Mouse (Mus musculus): ENCODE measurements around the gene Borcs5. TPM values are rescaled to one million over a fixed set of nuclear protein-coding genes. Genes with fewer than 3 reads are reported as not detected.
A peak's percentile ranks its signal among the peaks of the same experiment; 100 is the strongest.

The Borcs5 gene
- polyA plus RNA-seq, 1 experiment from 2014 or later: 18.2 TPM

DNA sequence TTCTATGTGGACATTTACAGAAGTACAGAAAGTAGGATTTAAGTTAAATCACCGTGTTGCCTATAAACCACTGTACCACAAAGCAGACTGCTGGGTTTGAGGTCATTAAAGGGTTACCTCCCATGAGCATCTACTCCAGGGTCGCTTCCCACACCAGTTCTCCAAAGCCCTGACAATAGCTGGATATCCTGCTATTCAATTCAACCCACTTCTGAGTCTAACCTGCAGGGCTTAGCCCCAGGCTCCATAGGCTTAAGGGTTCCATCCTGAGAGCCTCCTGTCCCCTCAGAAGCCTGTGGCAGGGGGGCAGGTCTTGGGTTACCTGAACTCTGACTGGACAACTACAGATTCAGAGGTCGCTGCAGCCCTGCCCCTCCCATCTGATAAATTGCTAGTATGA is 19.2 kb upstream of the Borcs5 start:
- H3K4me1 ChIP-seq (ENCODE audit: control insufficient read depth, insufficient read depth, low read length): 0 out of 2 replicates have a peak, but pooled peaks cover under 1% of the 10 kb centered on the region
- 80% methylated on average over 3 of the region's 3 CpGs for WGBS
- ATAC-seq (ENCODE audit: low FRiP score, low TSS enrichment): no peak
- H3K27me3 ChIP-seq (ENCODE audit: control insufficient read depth, insufficient read depth, low read length): no peaks in the 10 kb centered on the region
- H3K4me2 ChIP-seq (replicated peaks; ENCODE audit: low read depth, low read length): no peak overlapping the region
- H3K9ac ChIP-seq (ENCODE audit: low read depth, low read length): no peak overlapping the region
- H3K27ac ChIP-seq (ENCODE audit: low read depth, low read length): no peak overlapping the region
- no peaks in the 10 kb centered on the region for H3K36me3 ChIP-seq (ENCODE audit: control insufficient read depth, insufficient read depth, low read length)
- no peak overlapping the region for H3K4me3 ChIP-seq (ENCODE audit: low read length)
- no peaks in the 10 kb centered on the region for H3K9me3 ChIP-seq (ENCODE audit: control insufficient read depth, low read length)

DNA sequence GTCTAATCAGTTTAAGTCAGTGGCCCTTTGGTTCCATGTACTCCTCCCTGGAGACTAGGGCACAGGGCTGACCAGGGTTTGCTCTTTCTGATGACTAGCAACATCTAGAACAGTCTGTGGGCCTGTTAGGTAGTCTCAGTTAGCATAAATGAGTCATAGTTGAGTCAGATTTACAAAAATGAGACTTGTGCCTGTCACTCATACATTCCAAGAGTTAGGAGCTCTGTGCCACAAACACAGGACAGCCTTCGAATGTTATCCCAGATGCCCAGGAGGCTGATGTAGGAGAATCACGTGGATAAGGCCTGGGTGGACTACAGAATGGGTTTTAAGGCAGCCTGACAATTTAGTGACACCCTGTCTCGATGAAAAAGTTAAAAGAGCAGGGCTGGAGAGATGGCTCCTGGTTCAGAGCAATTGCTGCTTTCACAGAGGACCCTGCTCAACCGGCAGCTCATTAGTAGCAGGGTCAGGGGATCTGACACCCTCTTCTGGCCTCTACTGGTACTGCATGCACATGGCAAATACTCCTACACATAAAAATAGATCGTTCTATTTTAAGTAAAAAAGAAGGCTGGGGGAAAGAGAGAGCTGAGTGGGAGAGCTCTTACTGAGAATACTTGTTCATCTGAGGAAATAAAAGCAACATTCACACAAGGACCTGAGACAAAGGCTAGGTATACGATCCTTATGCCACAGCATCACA is 18.3 kb upstream of the Borcs5 start:
- no peak for ATAC-seq (ENCODE audit: low FRiP score, low TSS enrichment)
- Histone ChIP-seq H3K4me3 (ENCODE audit: low read length) (no peak overlapping the region), H3K27me3 (ENCODE audit: control insufficient read depth, insufficient read depth, low read length) (no peaks in the 10 kb centered on the region), H3K4me2 (replicated peaks; ENCODE audit: low read depth, low read length) (no peak overlapping the region), H3K27ac (ENCODE audit: low read depth, low read length) (peak overlapping the region; percentile 9; the same call in 1 of the 2 replicates), H3K4me1 (ENCODE audit: control insufficient read depth, insufficient read depth, low read length) (no peaks in the 10 kb centered on the region), H3K9ac (ENCODE audit: low read depth, low read length) (no peak overlapping the region), H3K9me3 (ENCODE audit: control insufficient read depth, low read length) (no peaks in the 10 kb centered on the region), H3K36me3 (ENCODE audit: control insufficient read depth, insufficient read depth, low read length) (no peaks in the 10 kb centered on the region)
- 62% methylated on average over 6 of the region's 6 CpGs for WGBS

DNA sequence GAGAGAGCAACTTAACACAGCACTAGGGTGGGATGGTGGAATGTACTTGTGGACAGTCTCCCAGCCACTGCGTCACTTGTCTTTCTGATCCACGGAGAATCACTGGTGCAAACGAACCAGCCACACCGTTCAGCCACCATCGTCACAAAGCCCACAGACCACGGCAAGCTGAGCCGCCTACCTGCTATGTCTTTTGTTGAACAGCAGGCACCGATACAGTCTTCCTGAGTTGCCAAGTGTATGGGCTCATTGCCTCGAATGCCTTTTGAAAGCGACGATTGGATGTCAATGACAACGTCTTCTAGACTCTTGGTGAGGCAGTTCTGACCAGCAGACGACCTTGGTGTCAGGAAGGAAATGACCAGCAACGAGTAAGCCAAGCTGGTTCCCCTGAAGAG is 17.8 kb upstream of the Borcs5 start:
- 72% methylated on average over 14 of the region's 14 CpGs for WGBS

DNA sequence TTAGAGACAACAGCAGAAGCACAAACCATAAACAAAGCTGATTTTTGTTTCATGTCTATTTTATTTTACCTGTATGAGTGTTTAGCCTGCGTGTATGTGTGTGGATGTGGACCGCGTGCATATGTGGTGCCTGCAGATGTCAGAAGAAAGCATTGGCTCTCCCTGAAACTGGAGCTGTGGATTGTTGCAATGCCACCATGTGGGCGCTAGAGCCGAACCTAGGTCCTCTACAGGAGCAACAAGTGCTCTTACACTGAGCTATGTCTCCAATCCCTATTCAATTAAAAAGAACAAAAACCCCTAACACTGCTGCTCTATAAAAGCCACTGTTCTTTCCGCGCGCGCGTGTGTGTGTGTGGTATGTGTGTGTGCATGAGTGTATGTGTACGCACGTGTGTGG is 13.9 kb upstream of the Borcs5 start:
- Histone ChIP-seq H3K36me3 (ENCODE audit: control insufficient read depth, insufficient read depth, low read length) (no peaks in the 10 kb centered on the region), H3K27me3 (ENCODE audit: control insufficient read depth, insufficient read depth, low read length) (no peaks in the 10 kb centered on the region), H3K4me3 (ENCODE audit: low read length) (no peak overlapping the region), H3K27ac (ENCODE audit: low read depth, low read length) (no peak overlapping the region), H3K4me1 (ENCODE audit: control insufficient read depth, insufficient read depth, low read length) (no peaks in the 10 kb centered on the region), H3K9ac (ENCODE audit: low read depth, low read length) (no peak overlapping the region), H3K4me2 (replicated peaks; ENCODE audit: low read depth, low read length) (no peak overlapping the region), H3K9me3 (ENCODE audit: control insufficient read depth, low read length) (no peaks in the 10 kb centered on the region)
- 68% methylated on average over 12 of the region's 12 CpGs for WGBS
- no peak for ATAC-seq (ENCODE audit: low FRiP score, low TSS enrichment)

More for the DNA sequence above, 17.8 kb upstream of the Borcs5 start:
- Histone ChIP-seq H3K4me2 (replicated peaks; ENCODE audit: low read depth, low read length) (no peak overlapping the region), H3K4me1 (ENCODE audit: control insufficient read depth, insufficient read depth, low read length) (no peaks in the 10 kb centered on the region), H3K27ac (ENCODE audit: low read depth, low read length) (no peak overlapping the region), H3K9me3 (ENCODE audit: control insufficient read depth, low read length) (no peaks in the 10 kb centered on the region), H3K9ac (ENCODE audit: low read depth, low read length) (no peak overlapping the region), H3K4me3 (ENCODE audit: low read length) (no peak overlapping the region), H3K27me3 (ENCODE audit: control insufficient read depth, insufficient read depth, low read length) (no peaks in the 10 kb centered on the region), H3K36me3 (ENCODE audit: control insufficient read depth, insufficient read depth, low read length) (no peaks in the 10 kb centered on the region)
- no peak for ATAC-seq (ENCODE audit: low FRiP score, low TSS enrichment)

DNA sequence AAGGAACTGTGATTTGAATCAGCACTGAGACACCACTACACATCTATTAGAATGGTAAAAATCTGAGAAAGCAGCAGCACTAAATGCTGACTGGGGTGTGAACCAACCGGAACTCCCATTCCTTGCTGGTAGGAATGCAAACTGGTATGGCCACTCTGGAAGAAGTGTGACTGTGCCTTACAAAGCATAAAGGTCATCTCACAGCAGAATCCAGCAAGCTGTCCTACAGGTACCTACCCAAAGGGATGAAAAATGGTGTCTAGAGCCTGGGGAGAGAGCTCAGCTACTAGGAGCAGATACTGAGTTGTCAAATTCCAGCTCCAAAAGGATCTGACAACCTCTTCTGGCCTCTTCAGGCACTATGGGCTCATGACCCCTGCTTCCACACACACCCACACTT is 12.7 kb upstream of the Borcs5 start:
- 89% methylated on average over 1 of the region's 1 CpGs for WGBS
- H3K9ac ChIP-seq (ENCODE audit: low read depth, low read length): no peak overlapping the region
- H3K27ac ChIP-seq (ENCODE audit: low read depth, low read length): no peak overlapping the region
- H3K4me3 ChIP-seq (ENCODE audit: low read length): no peak overlapping the region
- no peak overlapping the region for H3K4me2 ChIP-seq (replicated peaks; ENCODE audit: low read depth, low read length)
- H3K4me1 ChIP-seq (ENCODE audit: control insufficient read depth, insufficient read depth, low read length): no peaks in the 10 kb centered on the region; the same call in 1 of the 2 replicates
- no peaks in the 10 kb centered on the region for H3K27me3 ChIP-seq (ENCODE audit: control insufficient read depth, insufficient read depth, low read length)
- H3K9me3 ChIP-seq (ENCODE audit: control insufficient read depth, low read length): no peaks in the 10 kb centered on the region
- no peaks in the 10 kb centered on the region for H3K36me3 ChIP-seq (ENCODE audit: control insufficient read depth, insufficient read depth, low read length)
- no peak for ATAC-seq (ENCODE audit: low FRiP score, low TSS enrichment)

DNA sequence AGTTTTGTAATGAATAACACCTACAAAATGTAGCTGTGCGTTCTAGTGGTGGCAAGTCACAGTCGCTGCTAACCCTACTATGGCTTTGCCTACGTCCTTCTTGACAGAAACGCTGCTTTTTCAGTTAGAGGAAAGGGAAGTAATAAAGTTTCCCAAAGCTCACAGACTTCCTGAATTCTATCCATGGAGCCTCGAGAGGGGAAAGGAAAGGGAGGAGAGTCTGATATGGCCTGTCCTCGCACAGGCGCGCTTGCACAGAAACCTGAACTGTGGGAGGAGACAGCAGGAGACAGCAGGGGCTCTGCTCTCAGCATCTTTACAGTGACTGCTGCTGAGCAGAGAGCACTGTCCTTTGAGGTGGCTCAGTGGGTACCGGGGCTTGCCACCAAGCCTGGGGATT is 8.9 kb upstream of the Borcs5 start:
- Histone ChIP-seq H3K36me3 (ENCODE audit: control insufficient read depth, insufficient read depth, low read length) (no peaks in the 10 kb centered on the region), H3K4me2 (replicated peaks; ENCODE audit: low read depth, low read length) (no peak overlapping the region), H3K9me3 (ENCODE audit: control insufficient read depth, low read length) (no peaks in the 10 kb centered on the region), H3K27me3 (ENCODE audit: control insufficient read depth, insufficient read depth, low read length) (no peaks in the 10 kb centered on the region), H3K27ac (ENCODE audit: low read depth, low read length) (no peak overlapping the region), H3K4me3 (ENCODE audit: low read length) (no peak overlapping the region), H3K4me1 (ENCODE audit: control insufficient read depth, insufficient read depth, low read length) (peaks cover 4% of the 10 kb centered on the region; the same call in 1 of the 2 replicates), H3K9ac (ENCODE audit: low read depth, low read length) (no peak overlapping the region)
- ATAC-seq (ENCODE audit: low FRiP score, low TSS enrichment): 0 out of 2 replicates have a peak, but pooled peaks have one; percentile 44
- WGBS: 52% methylated on average over 9 of the region's 9 CpGs

DNA sequence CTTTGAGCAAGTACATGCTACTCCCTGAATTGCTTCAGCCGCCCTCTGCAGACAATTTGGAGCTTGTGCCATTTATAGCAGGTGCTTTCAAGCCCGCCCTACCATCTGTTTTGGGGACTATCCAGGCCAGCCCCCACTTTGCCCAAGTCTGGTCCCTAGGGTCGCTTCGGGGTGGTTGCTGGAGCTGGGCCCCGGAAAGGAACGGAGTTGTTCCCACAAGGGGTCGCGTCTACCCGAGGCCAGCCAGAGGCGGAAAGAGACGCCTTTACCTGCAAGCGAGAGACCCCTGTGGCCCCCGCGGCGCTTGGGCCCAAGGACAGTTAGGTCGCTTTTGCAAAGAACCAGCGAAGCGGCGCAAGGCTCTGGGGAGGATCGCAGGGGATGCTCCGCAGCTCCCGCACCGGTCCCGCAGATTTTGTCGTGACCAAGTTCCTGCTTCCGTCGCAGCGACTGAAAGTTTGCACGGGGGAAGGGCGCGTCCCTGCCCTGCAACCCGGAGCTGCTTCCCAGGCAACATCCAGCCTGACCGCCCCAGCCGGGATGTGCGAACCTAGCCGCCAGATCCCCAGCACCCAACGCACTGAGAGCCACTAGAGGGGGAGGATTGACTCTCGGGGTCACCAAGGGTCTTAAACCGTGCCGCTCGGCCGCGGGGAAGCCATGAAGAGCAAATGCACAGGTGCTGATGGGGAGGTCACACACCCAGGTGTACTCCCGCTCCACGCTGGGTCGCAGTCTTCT is 7.2 kb upstream of the Borcs5 start, which contains the start of gene Mansc1:
Gene Mansc1, minus strand, starts transcription at position 542 of the 741 bp plus-strand sequence.
- peak; percentile 59; the same call in 1 of the 2 replicates for ATAC-seq (ENCODE audit: low FRiP score, low TSS enrichment)
- Histone ChIP-seq H3K36me3 (ENCODE audit: control insufficient read depth, insufficient read depth, low read length) (no peaks in the 10 kb centered on the region), H3K27me3 (ENCODE audit: control insufficient read depth, insufficient read depth, low read length) (no peaks in the 10 kb centered on the region), H3K9me3 (ENCODE audit: control insufficient read depth, low read length) (no peaks in the 10 kb centered on the region), H3K4me2 (replicated peaks; ENCODE audit: low read depth, low read length) (peak within 1 kb of the TSS; percentile 87), H3K27ac (ENCODE audit: low read depth, low read length) (no peak within 1 kb of the TSS), H3K4me1 (ENCODE audit: control insufficient read depth, insufficient read depth, low read length) (peaks cover 4% of the 10 kb centered on the region; the same call in 1 of the 2 replicates), H3K4me3 (ENCODE audit: low read length) (peak within 1 kb of the TSS; percentile 54), H3K9ac (ENCODE audit: low read depth, low read length) (peak within 1 kb of the TSS; percentile 69)
- WGBS: 1% methylated on average over 46 of the region's 46 CpGs

DNA sequence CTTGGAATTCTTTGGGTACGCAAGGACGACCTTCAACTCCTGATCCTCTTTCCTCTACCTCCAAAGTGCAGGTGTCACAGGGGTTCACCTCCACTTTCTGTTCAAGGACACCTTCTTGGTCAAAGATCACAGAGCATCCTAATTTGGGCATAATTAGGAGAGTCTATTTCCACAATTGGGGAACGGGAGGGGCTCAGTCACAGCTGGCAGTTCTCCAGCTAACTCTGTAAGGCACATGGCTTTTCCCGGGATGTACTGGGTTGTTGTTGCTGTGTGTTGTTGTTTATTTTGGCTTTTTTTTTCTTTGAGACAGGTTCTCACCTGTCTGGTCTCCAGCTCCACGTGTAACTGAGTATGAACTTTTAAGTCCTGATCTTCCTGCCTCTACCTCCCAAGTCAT is 6.6 kb upstream of the Borcs5 start:
- Histone ChIP-seq H3K9ac (ENCODE audit: low read depth, low read length) (peak overlapping the region; percentile 69; the same call in 1 of the 2 replicates), H3K36me3 (ENCODE audit: control insufficient read depth, insufficient read depth, low read length) (no peaks in the 10 kb centered on the region), H3K4me3 (ENCODE audit: low read length) (peak overlapping the region; percentile 54), H3K27ac (ENCODE audit: low read depth, low read length) (no peak overlapping the region), H3K4me1 (ENCODE audit: control insufficient read depth, insufficient read depth, low read length) (peaks cover 4% of the 10 kb centered on the region; the same call in 1 of the 2 replicates), H3K9me3 (ENCODE audit: control insufficient read depth, low read length) (no peaks in the 10 kb centered on the region), H3K4me2 (replicated peaks; ENCODE audit: low read depth, low read length) (peak overlapping the region; percentile 87), H3K27me3 (ENCODE audit: control insufficient read depth, insufficient read depth, low read length) (no peaks in the 10 kb centered on the region)
- no peak for ATAC-seq (ENCODE audit: low FRiP score, low TSS enrichment)
- WGBS: 40% methylated on average over 5 of the region's 5 CpGs

DNA sequence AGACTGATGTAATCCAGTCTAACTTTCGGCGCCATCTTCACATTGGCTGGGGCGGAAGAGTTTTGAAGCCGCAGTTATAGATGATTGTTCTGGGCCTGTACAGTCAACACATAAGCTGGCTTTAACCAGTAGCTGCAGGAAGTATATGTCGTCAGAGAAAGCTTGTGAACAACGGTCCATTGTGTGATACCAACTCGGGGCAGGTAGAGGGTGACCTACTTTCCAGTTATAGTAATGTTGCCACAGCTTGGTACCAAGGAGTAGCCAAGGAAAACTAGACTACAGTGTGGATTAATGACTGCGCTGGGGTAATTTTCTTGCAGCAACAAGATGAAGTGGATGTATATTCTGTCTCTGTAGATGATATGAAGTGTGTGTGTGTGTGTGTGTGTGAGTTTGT is 5.8 kb upstream of the Borcs5 start:
- no peak for ATAC-seq (ENCODE audit: low FRiP score, low TSS enrichment)
- no peak overlapping the region for H3K9ac ChIP-seq (ENCODE audit: low read depth, low read length)
- 83% methylated on average over 8 of the region's 8 CpGs for WGBS
- no peaks in the 10 kb centered on the region for H3K27me3 ChIP-seq (ENCODE audit: control insufficient read depth, insufficient read depth, low read length)
- no peaks in the 10 kb centered on the region for H3K9me3 ChIP-seq (ENCODE audit: control insufficient read depth, low read length)
- H3K4me1 ChIP-seq (ENCODE audit: control insufficient read depth, insufficient read depth, low read length): peaks cover 4% of the 10 kb centered on the region; the same call in 1 of the 2 replicates
- no peak overlapping the region for H3K27ac ChIP-seq (ENCODE audit: low read depth, low read length)
- no peak overlapping the region for H3K4me2 ChIP-seq (replicated peaks; ENCODE audit: low read depth, low read length)
- no peak overlapping the region for H3K4me3 ChIP-seq (ENCODE audit: low read length)
- H3K36me3 ChIP-seq (ENCODE audit: control insufficient read depth, insufficient read depth, low read length): no peaks in the 10 kb centered on the region

All from kidney, embryonic 14.5 days (tissue).